Mouse (Mus musculus) liver, embryonic 11.5 days (tissue): ENCODE measurements around the gene Sdccag8. TPM values are rescaled to one million over a fixed set of nuclear protein-coding genes. Genes with fewer than 3 reads are reported as not detected.

Source experiments
- ATAC-seq: fragments of 200-750 bp; cut with Nextera tagmentation; replicated peaks from 2 replicates; pipeline ENCODE4 v1.8.0; 2017; ENCODE audit warnings: moderate number of reproducible peaks, mild to moderate bottlenecking, moderate TSS enrichment, moderate library complexity; ENCODE audit not compliant: low FRiP score
- DNase-seq: peaks from one replicate; pipeline ENCODE4 v3.0.0-alpha.2; 2017; ENCODE audit warnings: low spot score
- H3K27ac ChIP-seq: fragments of 300-500 bp; sonication (generic); 2 replicates; pipeline ENCODE4 v1.5.1; 2014; ENCODE audit warnings: mild to moderate bottlenecking, low read depth, low read length, control low read depth
- H3K27me3 ChIP-seq: fragments of 300-500 bp; sonication (generic); replicated peaks from 2 replicates; pipeline ENCODE4 v1.6.1; 2014; ENCODE audit warnings: low read length, mixed read lengths; ENCODE audit not compliant: control insufficient read depth, insufficient read depth
- H3K36me3 ChIP-seq: fragments of 300-500 bp; sonication (generic); 2 replicates; pipeline ENCODE4 v1.6.1; 2014; ENCODE audit warnings: mild to moderate bottlenecking, low read length, moderate library complexity, mixed read lengths; ENCODE audit not compliant: control insufficient read depth, insufficient read depth
- H3K4me1 ChIP-seq: fragments of 300-500 bp; sonication (generic); replicated peaks from 2 replicates; pipeline ENCODE4 v1.6.1; 2014; ENCODE audit warnings: low read length, mixed read lengths; ENCODE audit not compliant: control insufficient read depth, insufficient read depth
- H3K4me2 ChIP-seq: fragments of 300-500 bp; sonication (generic); 2 replicates; pipeline ENCODE4 v1.6.1; 2014; ENCODE audit warnings: mild to moderate bottlenecking, control low read depth, moderate library complexity
- H3K4me3 ChIP-seq: fragments of 300-500 bp; sonication (generic); 2 replicates; pipeline ENCODE4 v1.5.1; 2014; ENCODE audit warnings: low read depth, low read length, control low read depth
- H3K9ac ChIP-seq: fragments of 300-500 bp; sonication (generic); 2 replicates; pipeline ENCODE4 v1.6.1; 2014; ENCODE audit warnings: low read depth, low read length, control low read depth
- H3K9me3 ChIP-seq: fragments of 300-500 bp; sonication (generic); 2 replicates; pipeline ENCODE4 v1.6.1; 2016; ENCODE audit warnings: low read length, inconsistent platforms, mixed read lengths; ENCODE audit not compliant: control insufficient read depth
- WGBS: fragments of 180-500 bp; shearing (Covaris S2); extraction: QIAGEN DNeasy Blood & Tissue Kit; methylation state at CpG from one replicate; pipeline ENCODE4 v1.1.7; 2014; 5-methylcytosine and 5-hydroxymethylcytosine counted together
- polyA plus RNA-seq: library from polyadenylated mRNA; unstranded; fragments of >200 nt; fragmentation: Nextera tagmentation; extraction: Ambion mirVana; gene quantifications from 2 replicates; pipeline ENCODE4 v1.2.1, GENCODE M21; 2014

The Sdccag8 gene
- polyA plus RNA-seq, 1 experiment from 2014 or later, result 11.7 TPM

GRCm38 (mm10) chr1:177002951-177003350, 188.5 kb downstream of the Sdccag8 start:
- no peak overlapping the region for H3K4me2 ChIP-seq
- DNase-seq (no peak), ATAC-seq (no peak)
- no peaks in the 10 kb centered on the region for H3K27me3 ChIP-seq
- WGBS, result 67% methylated on average over 6 of the region's 6 CpGs
- no peak overlapping the region for H3K4me3 ChIP-seq
- H3K9me3 ChIP-seq, result no peaks in the 10 kb centered on the region
- H3K4me1 ChIP-seq, result no peaks in the 10 kb centered on the region
- no peaks in the 10 kb centered on the region for H3K36me3 ChIP-seq
- H3K27ac ChIP-seq, result no peak overlapping the region
- no peak overlapping the region for H3K9ac ChIP-seq

GRCm38 (mm10) chr1:177004041-177004741, 189.7 kb downstream of the Sdccag8 start:
- no peak overlapping the region for H3K4me3 ChIP-seq
- H3K9me3 ChIP-seq, result no peaks in the 10 kb centered on the region
- no peak overlapping the region for H3K27ac ChIP-seq
- DNase-seq, result no peak
- H3K9ac ChIP-seq, result no peak overlapping the region
- H3K4me2 ChIP-seq, result no peak overlapping the region
- no peaks in the 10 kb centered on the region for H3K36me3 ChIP-seq
- no peak for ATAC-seq
- H3K27me3 ChIP-seq, result no peaks in the 10 kb centered on the region
- WGBS, result 75% methylated on average over 4 of the region's 4 CpGs
- 0 out of 2 replicates have a peak, but pooled peaks cover 4% of the 10 kb centered on the region for H3K4me1 ChIP-seq

- H3K4me3 ChIP-seq, result no peak overlapping the region
- H3K9ac ChIP-seq, result no peak overlapping the region
- H3K27ac ChIP-seq, result no peak overlapping the region
- 82% methylated on average over 3 of the region's 3 CpGs for WGBS
- no peaks in the 10 kb centered on the region for H3K9me3 ChIP-seq
- no peak for DNase-seq
- H3K27me3 ChIP-seq, result no peaks in the 10 kb centered on the region
- no peak overlapping the region for H3K4me2 ChIP-seq
- H3K36me3 ChIP-seq, result no peaks in the 10 kb centered on the region
- ATAC-seq, result no peak
- H3K4me1 ChIP-seq, result 0 out of 2 replicates have a peak, but pooled peaks cover 4% of the 10 kb centered on the region
Measured at GRCm38 (mm10) chr1:177007405-177007804, 192.9 kb downstream of the Sdccag8 start.

- no peak for ATAC-seq
- Histone ChIP-seq H3K9ac (no peak overlapping the region), H3K4me2 (no peak overlapping the region), H3K4me3 (no peak overlapping the region), H3K27ac (no peak overlapping the region), H3K9me3 (no peaks in the 10 kb centered on the region), H3K4me1 (0 out of 2 replicates have a peak, but pooled peaks cover 4% of the 10 kb centered on the region), H3K27me3 (no peaks in the 10 kb centered on the region), H3K36me3 (no peaks in the 10 kb centered on the region)
- DNase-seq, result no peak
- WGBS, result 58% methylated on average over 1 of the region's 1 CpGs
Measured at GRCm38 (mm10) chr1:177008777-177009176, 194.3 kb downstream of the Sdccag8 start.

GRCm38 (mm10) chr1:177010041-177010440, 195.6 kb downstream of the Sdccag8 start:
- no peak for DNase-seq
- no peak overlapping the region for H3K4me3 ChIP-seq
- H3K36me3 ChIP-seq, result no peaks in the 10 kb centered on the region
- no peaks in the 10 kb centered on the region for H3K9me3 ChIP-seq
- no peak overlapping the region for H3K9ac ChIP-seq
- 68% methylated on average over 3 of the region's 3 CpGs for WGBS
- no peak for ATAC-seq
- no peak overlapping the region for H3K27ac ChIP-seq
- 0 out of 2 replicates have a peak, but pooled peaks cover 6% of the 10 kb centered on the region for H3K4me1 ChIP-seq
- H3K4me2 ChIP-seq, result no peak overlapping the region
- H3K27me3 ChIP-seq, result no peaks in the 10 kb centered on the region

GRCm38 (mm10) chr1:177010607-177011302, 196.3 kb downstream of the Sdccag8 start:
- 68% methylated on average over 6 of the region's 6 CpGs for WGBS
- Histone ChIP-seq H3K27me3 (no peaks in the 10 kb centered on the region), H3K4me2 (no peak overlapping the region), H3K27ac (no peak overlapping the region), H3K36me3 (no peaks in the 10 kb centered on the region), H3K9me3 (no peaks in the 10 kb centered on the region), H3K9ac (no peak overlapping the region), H3K4me1 (0 out of 2 replicates have a peak, but pooled peaks cover 6% of the 10 kb centered on the region), H3K4me3 (no peak overlapping the region)
- no peak for DNase-seq
- ATAC-seq, result 0 out of 2 replicates have a peak, but pooled peaks have one; percentile 8

- ATAC-seq (no peak), DNase-seq (no peak)
- H3K27ac ChIP-seq, result no peak overlapping the region
- WGBS, result 78% methylated on average over 13 of the region's 13 CpGs
- no peak overlapping the region for H3K4me3 ChIP-seq
- no peak overlapping the region for H3K9ac ChIP-seq
- no peaks in the 10 kb centered on the region for H3K36me3 ChIP-seq
- H3K27me3 ChIP-seq, result no peaks in the 10 kb centered on the region
- H3K4me1 ChIP-seq, result 0 out of 2 replicates have a peak, but pooled peaks cover 6% of the 10 kb centered on the region
- H3K9me3 ChIP-seq, result no peaks in the 10 kb centered on the region
- H3K4me2 ChIP-seq, result no peak overlapping the region
Measured at GRCm38 (mm10) chr1:177011688-177012087, 197.2 kb downstream of the Sdccag8 start.

- Histone ChIP-seq H3K4me2 (no peak overlapping the region), H3K36me3 (no peaks in the 10 kb centered on the region), H3K9ac (no peak overlapping the region), H3K27ac (no peak overlapping the region), H3K4me3 (no peak overlapping the region), H3K9me3 (no peaks in the 10 kb centered on the region), H3K27me3 (no peaks in the 10 kb centered on the region), H3K4me1 (0 out of 2 replicates have a peak, but pooled peaks cover 6% of the 10 kb centered on the region)
- 73% methylated on average over 3 of the region's 3 CpGs for WGBS
- ATAC-seq (no peak), DNase-seq (no peak)
Measured at GRCm38 (mm10) chr1:177012774-177013173, 198.3 kb downstream of the Sdccag8 start.
